Mouse (Mus musculus) left cerebral cortex, adult 2 months (tissue): Measurements from ENCODE around the gene Atg13. TPM values are rescaled to one million over a fixed set of nuclear protein-coding genes. Genes with fewer than 3 reads are reported as not detected.
A peak's percentile ranks its signal among the peaks of the same experiment; 100 is the strongest.

Experiments
- DNase-seq, 2 experiments: peaks; one replicate each; pipeline ENCODE4 v3.0.0; 2021 to 2022; ENCODE audit warnings: low spot score in 2 of 2, mixed read lengths in 1 of 2; ENCODE audit errors: extremely low spot score in 1 of 2
- H3K27ac ChIP-seq: fragments of 200-600 bp; 2 replicates; pipeline ENCODE4 v1.8.1; 2022
- H3K4me3 ChIP-seq: fragments of 200-600 bp; 2 replicates; pipeline ENCODE4 v1.8.1; 2022
- CTCF ChIP-seq: fragments of 200-600 bp; IDR thresholded peaks from 2 replicates; pipeline ENCODE4 v1.8.1; 2022; ENCODE audit warnings: antibody characterized with exemption, mild to moderate bottlenecking, moderate library complexity
- intact Hi-C: fragments of 180-260 bp; cut with DNase I; formaldehyde crosslinking; loops from one replicate; pipeline ENCODE4 v1.15.1; 2025
- total RNA-seq, 2 experiments: library from RNA; stranded (reverse); gene quantifications; 2 replicates each; pipeline ENCODE4 v1.2.3; 2021

The Atg13 gene
- total RNA-seq, 2 experiments from 2014 or later: 83.7 to 84.1 TPM

DNA sequence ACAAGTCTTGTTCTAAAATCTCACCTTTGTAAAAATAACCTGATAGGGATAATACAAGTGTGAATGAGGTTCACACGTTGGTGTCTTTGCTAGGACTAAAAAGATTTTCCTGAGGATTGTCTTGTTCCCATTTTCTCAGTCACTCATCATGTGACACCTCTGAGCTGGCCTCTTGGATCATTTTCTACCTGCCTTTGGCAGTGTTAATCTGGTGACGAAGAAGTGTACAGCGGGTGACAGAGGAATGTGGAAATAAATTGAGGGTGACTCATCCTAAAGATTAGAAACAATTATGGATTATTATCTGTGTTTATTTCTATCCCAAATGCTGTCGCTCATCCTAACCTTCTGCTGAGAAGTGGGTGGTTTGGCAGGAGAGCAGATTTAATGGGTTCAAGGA lies 13.0 kb upstream of the Atg13 start:
- Histone ChIP-seq H3K27ac (no peak overlapping the region), H3K4me3 (no peak overlapping the region)
- DNase-seq: no peak
- intact Hi-C loops: no loop called here
- TF ChIP-seq CTCF: no peak

DNA sequence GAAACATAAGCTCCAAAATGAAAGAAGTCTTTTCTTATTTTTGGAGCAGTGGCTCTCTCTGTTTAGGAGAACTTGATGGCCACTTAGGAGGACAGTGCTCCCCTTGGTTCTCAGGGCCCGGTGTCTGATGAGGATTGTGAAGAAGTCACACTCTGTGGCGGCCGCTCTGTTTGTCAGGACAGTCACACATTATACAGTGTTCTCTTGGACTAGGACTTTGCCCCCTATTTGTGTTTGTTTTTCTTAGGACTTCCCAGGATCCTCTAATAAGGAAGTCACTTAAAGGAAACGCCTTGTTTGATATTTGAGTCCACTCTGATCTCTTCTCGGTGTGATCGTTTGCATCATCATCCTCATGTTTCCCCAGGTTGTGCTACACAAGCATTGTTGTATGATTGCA lies 7.9 kb upstream of the Atg13 start:
- no peak for DNase-seq
- H3K27ac ChIP-seq: no peak overlapping the region; the same call in 1 of the 2 replicates
- TF ChIP-seq CTCF: no peak
- intact Hi-C loops: loop anchor here (10.0 kb wide), 1 partner anchor 207 kb away; the partner anchor contains the start of gene Chrm4
- H3K4me3 ChIP-seq: no peak overlapping the region

DNA sequence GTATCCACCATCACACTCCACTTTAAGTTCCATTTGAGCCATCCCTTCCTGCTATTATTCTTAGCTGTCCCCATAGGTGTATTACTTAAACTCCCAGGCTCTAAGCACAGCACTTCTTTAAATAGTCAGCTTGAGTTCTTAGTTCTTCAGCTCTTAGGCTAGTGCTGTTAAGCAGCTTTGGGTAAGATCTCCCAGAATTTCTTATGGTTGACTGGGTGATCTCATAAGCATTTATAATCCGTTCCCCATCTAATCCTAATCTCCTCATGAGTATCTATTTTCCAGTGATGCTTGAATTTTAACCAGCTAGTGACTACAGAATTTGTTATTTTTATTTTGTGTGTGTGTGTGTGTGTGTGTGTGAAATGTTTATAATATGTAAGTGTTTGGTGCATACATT lies 4.5 kb upstream of the Atg13 start:
- no peak for TF ChIP-seq CTCF
- Histone ChIP-seq H3K4me3 (no peak overlapping the region), H3K27ac (no peak overlapping the region)
- intact Hi-C loops: loop anchor here (10.0 kb wide), 1 partner anchor 210 kb away; the partner anchor contains the start of gene Chrm4
- no peak for DNase-seq

DNA sequence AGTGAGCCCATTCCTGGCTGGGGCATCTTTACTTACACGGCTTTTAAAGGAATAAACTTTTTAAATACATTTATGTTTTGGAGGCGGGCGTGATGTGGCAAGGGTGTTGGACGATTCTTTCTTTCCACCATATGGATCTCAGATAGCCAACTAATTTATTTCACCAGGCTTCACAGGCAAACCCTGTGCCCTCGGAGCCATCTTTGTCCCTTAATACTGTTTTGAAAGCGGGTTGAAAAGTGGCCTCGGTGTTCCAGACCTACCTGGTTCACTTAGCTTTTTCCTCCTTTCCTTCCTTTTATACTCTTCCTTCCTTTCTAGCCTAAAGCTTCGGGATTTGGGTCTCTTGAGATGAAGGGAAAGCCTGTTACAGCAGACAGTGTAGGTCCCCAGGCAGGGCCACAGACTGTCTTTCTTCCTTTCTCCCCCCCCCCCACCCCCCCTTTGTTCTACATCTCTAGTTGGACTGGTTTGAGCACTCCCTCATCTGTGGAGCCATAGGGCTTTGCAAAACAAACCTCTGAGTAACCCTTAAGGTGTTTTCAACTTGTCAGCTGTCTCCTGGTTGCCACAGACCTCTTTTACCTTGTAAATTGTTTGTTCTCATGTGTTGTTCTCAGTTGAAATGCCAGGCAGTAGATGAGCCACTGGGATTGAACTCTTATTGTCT lies 1.0 kb upstream of the Atg13 start:
- DNase-seq: no peak
- TF ChIP-seq CTCF: no peak
- intact Hi-C loops: loop anchor here (10.0 kb wide), 1 partner anchor 213 kb away; the partner anchor contains the start of gene Chrm4

DNA sequence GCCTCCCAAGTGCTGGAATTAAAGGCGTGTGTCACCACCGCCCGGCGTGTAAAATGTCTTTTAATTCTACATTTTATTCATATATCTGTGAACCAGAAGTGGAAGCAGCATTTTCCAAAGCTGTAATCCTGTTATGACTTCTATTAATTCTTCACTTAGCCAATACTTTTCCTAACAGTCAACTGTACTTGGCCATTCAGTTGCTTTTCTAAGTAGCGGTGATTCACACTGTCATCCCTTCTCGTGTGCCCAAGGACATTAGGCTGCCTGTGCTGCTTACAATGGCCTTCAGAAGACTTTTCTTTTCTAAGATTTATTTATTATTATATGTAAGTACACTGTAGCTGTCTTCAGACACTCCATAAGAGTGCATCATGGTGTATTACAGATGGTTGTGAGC lies 2.0 kb downstream of the Atg13 start:
- TF ChIP-seq CTCF: no peak
- DNase-seq: no peak
- no peak overlapping the region for H3K27ac ChIP-seq
- H3K4me3 ChIP-seq: no peak overlapping the region
- intact Hi-C loops: no loop called here

More for the DNA sequence above, 1.0 kb upstream of the Atg13 start:
- Histone ChIP-seq H3K4me3 (peak overlapping the region; percentile 100), H3K27ac (peak overlapping the region; percentile 99)

DNA sequence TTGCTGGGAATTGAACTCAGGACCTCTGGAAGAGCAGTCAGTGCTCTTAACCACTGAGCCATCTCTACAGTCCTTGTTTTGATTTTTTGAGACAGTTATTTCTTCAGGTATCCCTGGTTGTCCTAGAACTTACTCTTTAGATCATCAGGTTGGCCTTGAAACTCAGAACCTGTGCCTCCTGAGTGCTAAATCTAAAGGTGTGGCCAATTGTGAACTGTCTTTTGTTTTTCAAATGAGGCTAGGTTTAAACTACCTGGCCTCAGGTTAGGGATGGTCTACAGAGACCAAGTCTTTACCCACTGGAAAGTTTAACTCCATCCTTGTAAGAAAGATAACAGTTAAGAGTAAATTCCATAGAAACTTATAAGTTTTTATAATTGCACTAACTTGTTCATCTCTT lies 3.9 kb downstream of the Atg13 start:
- TF ChIP-seq CTCF: no peak
- intact Hi-C loops: no loop called here
- no peak overlapping the region for H3K4me3 ChIP-seq

DNA sequence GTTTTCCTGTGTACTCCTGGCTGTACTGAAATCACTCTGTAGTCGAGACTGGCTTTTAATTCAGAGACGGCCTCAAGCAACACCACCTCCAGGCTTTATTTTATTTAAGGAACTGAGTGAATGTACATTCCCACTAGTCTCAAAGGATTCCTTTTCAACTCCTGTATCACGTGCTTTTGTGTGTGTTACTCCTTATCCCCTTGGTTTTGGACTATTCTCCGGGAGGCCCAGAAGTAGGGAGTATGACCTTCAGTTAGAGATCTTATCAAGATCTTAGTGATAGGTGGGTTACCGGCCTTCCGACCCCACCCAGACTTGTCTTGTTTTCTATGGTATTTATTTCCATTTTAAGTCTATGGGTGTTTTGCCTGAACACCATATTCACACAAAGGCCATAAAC lies 4.6 kb downstream of the Atg13 start:
- Histone ChIP-seq H3K4me3 (no peak overlapping the region), H3K27ac (no peak overlapping the region)
- no peak for DNase-seq
- intact Hi-C loops: no loop called here
- no peak for TF ChIP-seq CTCF

More for the DNA sequence above, 3.9 kb downstream of the Atg13 start:
- H3K27ac ChIP-seq: no peak overlapping the region
- no peak for DNase-seq

DNA sequence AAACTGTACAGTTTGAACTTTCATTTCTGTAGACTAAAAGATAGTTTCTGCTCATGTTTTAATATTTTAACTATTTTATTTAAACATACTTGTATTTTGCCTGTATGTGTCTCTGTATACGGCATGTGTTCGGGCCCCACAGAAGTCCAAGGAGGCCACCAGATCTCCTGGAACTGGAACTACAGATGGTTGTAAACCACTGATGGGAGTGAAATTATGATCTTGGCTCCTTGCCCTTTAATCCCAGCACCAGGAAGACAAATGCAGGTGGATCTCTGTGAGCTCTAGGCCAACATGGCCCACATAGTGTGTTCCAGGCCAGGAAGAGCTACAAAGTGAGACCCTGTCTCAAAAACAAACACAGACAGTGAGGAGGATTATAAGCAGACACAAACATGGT lies 9.0 kb downstream of the Atg13 start:
- TF ChIP-seq CTCF: no peak
- Histone ChIP-seq H3K27ac (no peak overlapping the region), H3K4me3 (no peak overlapping the region)
- intact Hi-C loops: no loop called here
- no peak for DNase-seq

DNA sequence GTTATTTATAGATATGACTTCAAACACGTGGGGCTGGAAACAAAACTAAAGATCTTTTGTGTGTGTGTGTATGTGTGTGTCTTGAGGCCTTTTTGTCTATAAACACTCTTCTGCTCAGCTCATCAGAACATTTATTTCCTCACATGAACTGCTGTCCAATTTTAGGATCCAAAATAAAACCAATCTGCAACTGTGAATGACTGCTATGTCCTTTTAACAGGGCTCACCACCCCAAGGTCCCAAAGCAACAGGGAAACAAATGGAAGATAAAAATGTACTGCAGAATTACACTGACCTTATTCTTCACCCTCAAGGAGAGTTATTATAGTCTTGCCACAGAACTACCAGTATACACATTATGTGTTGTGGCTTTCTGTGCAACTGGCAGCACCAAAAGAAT lies 11.2 kb downstream of the Atg13 start:
- intact Hi-C loops: no loop called here
- Histone ChIP-seq H3K27ac (no peak overlapping the region), H3K4me3 (no peak overlapping the region)
- no peak for TF ChIP-seq CTCF
- no peak for DNase-seq

DNA sequence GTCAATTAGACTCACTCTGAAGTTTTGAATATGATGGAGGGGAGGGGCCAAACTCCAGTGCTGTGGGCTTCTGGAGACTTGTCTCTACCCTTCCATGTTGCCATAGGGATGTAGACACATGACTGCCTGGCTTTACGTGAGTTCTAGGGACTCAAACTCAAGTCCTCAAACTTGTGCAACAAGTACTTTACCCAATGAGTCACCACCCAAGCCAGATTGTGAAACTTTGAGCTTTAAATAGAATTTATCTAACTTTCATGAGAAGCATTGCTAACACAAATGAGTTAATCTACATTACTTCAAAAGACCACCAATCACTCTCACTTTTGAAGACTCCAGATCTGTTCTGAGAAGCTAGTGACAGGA lies 14.2 kb downstream of the Atg13 start:
- no peak overlapping the region for H3K27ac ChIP-seq
- no peak for DNase-seq
- intact Hi-C loops: no loop called here
- TF ChIP-seq CTCF: no peak
- H3K4me3 ChIP-seq: no peak overlapping the region

DNA sequence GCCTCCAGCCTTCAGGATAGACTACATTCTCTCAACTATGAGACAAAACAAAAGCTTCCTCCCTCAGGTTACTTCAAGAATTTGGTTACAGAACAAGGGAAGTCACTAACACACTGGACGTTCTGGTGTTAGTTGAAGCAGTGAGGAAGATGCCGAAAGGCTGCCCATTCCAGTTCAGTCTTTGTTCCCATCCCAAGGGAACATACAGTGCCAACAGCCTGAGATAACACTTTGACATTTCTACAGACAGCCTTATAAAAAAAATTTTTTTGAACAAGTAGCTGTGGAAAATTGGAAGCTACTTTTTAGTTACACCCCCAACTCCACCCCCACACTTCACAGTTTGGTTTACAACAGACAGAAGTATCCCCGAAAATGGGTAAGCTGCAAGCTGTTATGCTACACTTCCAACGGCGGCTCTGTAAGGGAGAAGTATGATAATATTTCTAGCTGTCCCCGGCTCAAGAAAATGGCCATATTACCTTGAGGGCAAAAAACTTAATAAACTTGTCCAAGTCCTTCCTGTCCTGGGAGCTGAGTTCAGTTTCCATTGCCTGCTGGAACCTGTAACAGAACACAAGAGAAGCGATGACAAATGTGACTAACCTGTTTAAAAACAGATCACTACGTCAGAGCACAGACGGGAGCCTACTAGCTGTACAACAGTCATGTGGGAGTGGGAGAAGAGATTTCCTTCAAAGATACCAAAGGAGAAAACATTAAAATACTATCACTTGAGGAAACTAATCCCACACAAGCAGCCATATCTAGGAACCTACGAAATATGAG lies 14.7 kb downstream of the Atg13 start:
- intact Hi-C loops: no loop called here
- no peak for DNase-seq
- TF ChIP-seq CTCF: no peak

DNA sequence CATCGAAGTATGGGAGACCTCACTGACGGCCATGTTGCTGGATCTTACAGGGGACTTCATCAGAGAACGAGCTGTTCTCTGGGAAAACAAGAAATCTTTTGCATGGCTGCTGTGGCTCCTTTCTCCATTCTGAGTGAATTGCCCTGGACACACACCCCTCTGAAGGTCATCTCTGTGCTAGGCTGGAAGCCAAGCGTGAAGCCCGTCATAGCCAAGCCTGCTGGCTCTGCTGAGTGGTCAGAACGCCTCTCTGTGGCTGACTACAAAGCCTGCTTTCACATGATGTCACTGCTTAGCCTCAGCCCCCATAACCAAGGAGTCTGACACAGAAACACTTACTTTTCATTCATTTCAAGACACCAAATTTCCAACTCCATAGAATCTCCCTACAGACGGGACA lies 20.9 kb downstream of the Atg13 start:
- Histone ChIP-seq H3K27ac (no peak overlapping the region; the same call in 1 of the 2 replicates), H3K4me3 (no peak overlapping the region)
- no peak for DNase-seq
- no peak for TF ChIP-seq CTCF
- intact Hi-C loops: loop anchor here (10.0 kb wide), 1 partner anchor 235 kb away; the partner anchor contains the start of gene Chrm4

More for the DNA sequence above, 14.7 kb downstream of the Atg13 start:
- Histone ChIP-seq H3K27ac (no peak overlapping the region), H3K4me3 (no peak overlapping the region)
